1 mouse cellular context compared by ENCODE assay signal in genomic region chr19:16164396-16164795, GRCm38 (mm10). TPM values are rescaled to one million over a fixed set of nuclear protein-coding genes. Genes with fewer than 3 reads are reported as not detected.
"Had no signal": no experiment of that assay in that cellular context is flagged by ENCODE, and none has a peak within 500 bp of the region (broad histone marks: within the 10 kb centered on the region; RNA-seq: fewer than 3 reads in every experiment).

No protein-coding gene starts in this region.

RNA-seq across cellular contexts. Expression of gene Gnaq, which starts 31.8 kb away (rescaled TPM):
- polyA plus RNA-seq: erythroblast, embryonic 14.5 days had no signal
